Comparison of ENCODE assay signal across 16 mouse cellular contexts in genomic region chr10:43657501-43658225, GRCm38 (mm10).
DNase-seq lines count a peak whose midpoint lies in the region; ATAC-seq and TF ChIP-seq lines count a peak whose summit lies in the region.
"Had no signal": no experiment of that assay in that cellular context is flagged by ENCODE, and none has a peak within 500 bp of the region (broad histone marks: within the 10 kb centered on the region; RNA-seq: fewer than 3 reads in every experiment).

No protein-coding gene starts in this region.

- H3K9me3 ChIP-seq in liver, embryonic 14.5 days (ENCODE audit: control insufficient read depth, low read length): no peaks in the 10 kb centered on the region
- H3K9me3 ChIP-seq: intestine, embryonic 15.5 days had no signal

- ATAC-seq in frontal cortex, adult (ENCODE audit: low TSS enrichment): peak; percentile 38; the same call in 1 of the 2 replicates
- peak; percentile 21; the same call in 1 of the 2 replicates for ATAC-seq in liver, embryonic 14.5 days (ENCODE audit: insufficient read depth)
- ATAC-seq: intestine, embryonic 15.5 days had no signal

- H3K9ac ChIP-seq in liver, embryonic 14.5 days (replicated peaks): no peak overlapping the region
- H3K9ac ChIP-seq: intestine, embryonic 15.5 days; limb, embryonic 13.5 days had no signal

- intact Hi-C loops in left cerebral cortex, postnatal 4 days (cut with DNase I): no loop called here

- no peaks in the 10 kb centered on the region for H3K36me3 ChIP-seq in liver, embryonic 14.5 days (replicated peaks; ENCODE audit: control insufficient read depth, insufficient read depth, low read depth)
- H3K36me3 ChIP-seq: intestine, embryonic 15.5 days; limb, embryonic 13.5 days had no signal

- 52% methylated on average over 8 of the region's 8 CpGs for WGBS in liver, embryonic 14.5 days (ENCODE audit: insufficient replicate concordance)
- 75% methylated on average over 8 of the region's 8 CpGs for WGBS in cerebellum, adult 2 months

- H3K27ac ChIP-seq in liver, embryonic 14.5 days: no peak overlapping the region
- H3K27ac ChIP-seq in cerebellum, adult 2 months (ENCODE audit: insufficient read depth, low read length): no peak overlapping the region
- H3K27ac ChIP-seq: intestine, embryonic 15.5 days; limb, embryonic 13.5 days had no signal

- no peak overlapping the region for H3K4me3 ChIP-seq in liver, embryonic 14.5 days (ENCODE audit: insufficient read depth in 1 of 2, low read depth in 2 of 2, low read length in 2 of 2)
- no peak overlapping the region for H3K4me3 ChIP-seq in cerebellum, adult 2 months (replicated peaks; ENCODE audit: insufficient read depth, low read depth, low read length)
- H3K4me3 ChIP-seq: erythroblast, embryonic 14.5 days; intestine, embryonic 15.5 days; limb, embryonic 13.5 days; myocyte had no signal

- no peak for TF ChIP-seq POLR2A in cerebellum, adult 2 months (IDR thresholded peaks at IDR 0.05; ENCODE audit: borderline replicate concordance, insufficient read depth, low read length)

- H3K4me1 ChIP-seq in liver, embryonic 14.5 days (replicated peaks; ENCODE audit: control insufficient read depth in 2 of 2, insufficient read depth in 2 of 2, low read length in 1 of 2): peaks cover 8 to 10% of the 10 kb centered on the region in 2 experiments
- no peaks in the 10 kb centered on the region for H3K4me1 ChIP-seq in cerebellum, adult 2 months (ENCODE audit: control insufficient read depth, insufficient read depth, low read length)
- H3K4me1 ChIP-seq: intestine, embryonic 15.5 days had no signal

- TF ChIP-seq EP300 in liver, embryonic 14.5 days (IDR thresholded peaks at IDR 0.05; ENCODE audit: low read depth): no peak; the same call in 1 of the 2 replicates

- no peak for DNase-seq in frontal cortex, postnatal 25 days (ENCODE audit: low spot score in 2 of 2)
- DNase-seq in lung, postnatal 14 days: peak; percentile 29
- DNase-seq in lung, postnatal 4 days: no peak
- DNase-seq in liver, embryonic 14.5 days (ENCODE audit: low read depth in 3 of 3, low spot score in 3 of 3): no peak
- DNase-seq in cerebellum, adult 2 months: no peak
- no peak for DNase-seq in left cerebral cortex, postnatal 4 days
- no peak for DNase-seq in yolk sac, embryonic 10.5 days (ENCODE audit: low spot score)
- DNase-seq: cerebellum, adult 11 months; embryo, embryonic 11 days; kidney, postnatal 4 days had no signal

- no peaks in the 10 kb centered on the region for H3K27me3 ChIP-seq in liver, embryonic 14.5 days (ENCODE audit: control insufficient read depth, insufficient read depth, low read length)
- no peaks in the 10 kb centered on the region for H3K27me3 ChIP-seq in cerebellum, adult 2 months (ENCODE audit: control insufficient read depth, insufficient read depth, low read length)
- H3K27me3 ChIP-seq: intestine, embryonic 15.5 days; limb, embryonic 13.5 days had no signal

- TF ChIP-seq CTCF in liver, embryonic 14.5 days (IDR thresholded peaks at IDR 0.05; ENCODE audit: low read depth): no peak
- TF ChIP-seq CTCF in cerebellum, adult 2 months (IDR thresholded peaks at IDR 0.05; ENCODE audit: borderline replicate concordance, insufficient read depth, low read depth, low read length): no peak

- no peak overlapping the region for H3K4me2 ChIP-seq in liver, embryonic 14.5 days (ENCODE audit: low read depth)
- H3K4me2 ChIP-seq: intestine, embryonic 15.5 days; limb, embryonic 13.5 days; midbrain, embryonic 11.5 days had no signal
